Mouse (Mus musculus): ENCODE measurements around the gene Atp4a. TPM values are rescaled to one million over a fixed set of nuclear protein-coding genes. Genes with fewer than 3 reads are reported as not detected.

Gene Atp4a
- total RNA-seq (2021), result 3.6 and 3.8 TPM in 2 replicates
- long read RNA-seq, partial matches to known transcripts, result 3 of 4 reads
- long read RNA-seq, other reads (novel, unspliced or antisense), result 1 of 4 reads

GRCm38 (mm10) chr7:30711942-30712341 is at the start of gene Atp4a:
TSS of gene Atp4a (plus strand) at chr7:30712209.
- no peak for DNase-seq

- DNase-seq, result peak; percentile 86
Measured at GRCm38 (mm10) chr7:30664529-30665200, 47.3 kb upstream of the Atp4a start, which contains the start of gene Haus5. TSS of gene Haus5 (minus strand) at chr7:30664994.

GRCm38 (mm10) chr7:30665321-30665720 is 46.7 kb upstream of the Atp4a start:
- DNase-seq, result no peak

- no peak for DNase-seq
Measured at GRCm38 (mm10) chr7:30669229-30669628, 42.8 kb upstream of the Atp4a start.

- no peak for DNase-seq
Measured at GRCm38 (mm10) chr7:30671480-30671879, 40.5 kb upstream of the Atp4a start, which contains the start of gene Pmis2. TSS of gene Pmis2 (minus strand) at chr7:30671605.

GRCm38 (mm10) chr7:30678263-30678975 is 33.6 kb upstream of the Atp4a start:
- DNase-seq, result peak; percentile 88

GRCm38 (mm10) chr7:30681897-30682296 is 30.1 kb upstream of the Atp4a start:
- DNase-seq, result peak; percentile 16

GRCm38 (mm10) chr7:30683425-30683824 is 28.6 kb upstream of the Atp4a start:
- no peak for DNase-seq

- no peak for DNase-seq
Measured at GRCm38 (mm10) chr7:30688325-30688724, 23.7 kb upstream of the Atp4a start.

GRCm38 (mm10) chr7:30698101-30698500 is 13.9 kb upstream of the Atp4a start:
- no peak for DNase-seq

GRCm38 (mm10) chr7:30698589-30698988 is 13.4 kb upstream of the Atp4a start, which contains the start of gene 2200002J24Rik:
TSS of gene 2200002J24Rik (plus strand) at chr7:30698926.
- DNase-seq, result peak; percentile 79

- DNase-seq, result peak; percentile 52
Measured at GRCm38 (mm10) chr7:30706214-30706882, 5.7 kb upstream of the Atp4a start.

- DNase-seq, result no peak
Measured at GRCm38 (mm10) chr7:30707441-30707840, 4.6 kb upstream of the Atp4a start.

GRCm38 (mm10) chr7:30717006-30717715 is 5.2 kb downstream of the Atp4a start:
- DNase-seq, result peak; percentile 86

GRCm38 (mm10) chr7:30717716-30718046 is 5.7 kb downstream of the Atp4a start:
- no peak for DNase-seq

GRCm38 (mm10) chr7:30719669-30720068 is 7.7 kb downstream of the Atp4a start:
- DNase-seq, result no peak

GRCm38 (mm10) chr7:30721286-30721685 is 9.3 kb downstream of the Atp4a start:
- no peak for DNase-seq

GRCm38 (mm10) chr7:30723274-30723953 is 11.4 kb downstream of the Atp4a start:
- no peak for DNase-seq

GRCm38 (mm10) chr7:30728214-30728613 is 16.2 kb downstream of the Atp4a start:
- no peak for DNase-seq

- no peak for DNase-seq
Measured at GRCm38 (mm10) chr7:30728739-30729395, 16.9 kb downstream of the Atp4a start.

All from adrenal gland, postnatal 25 days (tissue).